Mouse (Mus musculus) forebrain, embryonic 10.5 days (tissue): Measurements from ENCODE around the gene Hba-a1. TPM values are rescaled to one million over a fixed set of nuclear protein-coding genes. Genes with fewer than 3 reads are reported as not detected.
"Not testable (repeated sequence)": the region's sequence is repeated elsewhere in the genome, so short reads cannot be mapped to it uniquely, and the experiment has no call there.

ENCODE experiments used
- DNase-seq: peaks from one replicate; pipeline ENCODE4 v3.0.0-alpha.2; 2017; ENCODE audit warnings: low spot score; ENCODE audit errors: extremely low spot score
- H3K27ac ChIP-seq: fragments of 300-500 bp; sonication (generic); 2 replicates; pipeline ENCODE4 v1.5.1; 2016; ENCODE audit warnings: mild to moderate bottlenecking
- H3K27me3 ChIP-seq: fragments of 300-500 bp; sonication (generic); 2 replicates; pipeline ENCODE4 v1.6.1; 2016; ENCODE audit warnings: mild to moderate bottlenecking; ENCODE audit not compliant: poor library complexity, severe bottlenecking
- H3K36me3 ChIP-seq: fragments of 300-500 bp; sonication (generic); replicated peaks from 2 replicates; pipeline ENCODE4 v1.6.1; 2016; ENCODE audit warnings: mild to moderate bottlenecking, moderate library complexity
- H3K4me1 ChIP-seq: fragments of 300-500 bp; sonication (generic); 2 replicates; pipeline ENCODE4 v1.6.1; 2016
- H3K4me3 ChIP-seq: fragments of 300-500 bp; sonication (generic); 2 replicates; pipeline ENCODE4 v1.5.1; 2016; ENCODE audit warnings: mild to moderate bottlenecking, moderate library complexity
- H3K9me3 ChIP-seq: fragments of 300-500 bp; sonication (generic); 2 replicates; pipeline ENCODE4 v1.6.1; 2016; ENCODE audit warnings: mild to moderate bottlenecking, moderate library complexity
- whole genome bisulfite sequencing: fragments of 180-500 bp; shearing (Covaris S2); methylation state at CpG from one replicate; pipeline ENCODE4 v1.1.7; 2016; 5-methylcytosine and 5-hydroxymethylcytosine counted together
- polyA plus RNA-seq: library from polyadenylated mRNA; unstranded; fragments of >200 nt; fragmentation: Nextera tagmentation; extraction: Ambion mirVana; gene quantifications from 2 replicates; pipeline ENCODE4 v1.2.1, GENCODE M21; 2016

Gene Hba-a1
- polyA plus RNA-seq, 1 experiment from 2014 or later: 3,072 TPM

- not testable (repeated sequence) for H3K36me3 ChIP-seq, H3K9me3 ChIP-seq, H3K4me1 ChIP-seq, H3K4me3 ChIP-seq, H3K27ac ChIP-seq, DNase-seq
- H3K27me3 ChIP-seq: peaks cover 22% of the 10 kb centered on the region
Measured at GRCm38 (mm10) chr11:32285887-32286286, 2.6 kb downstream of the Hba-a1 start.

GRCm38 (mm10) chr11:32286695-32287492 is 3.6 kb downstream of the Hba-a1 start, which contains the start of gene Hbq1b:
TSS of gene Hbq1b (plus strand) at chr11:32286965.
- WGBS: 22% methylated on average over 31 of the region's 33 CpGs
- H3K27me3 ChIP-seq: peaks cover 18% of the 10 kb centered on the region
- peak; percentile 64 for DNase-seq
- H3K36me3 ChIP-seq, H3K9me3 ChIP-seq, H3K4me1 ChIP-seq: not testable (repeated sequence)
- H3K4me3 ChIP-seq: peak within 1 kb of the TSS; percentile 43
- H3K27ac ChIP-seq: 0 out of 2 replicates have a peak within 1 kb of the TSS, but pooled peaks have one; percentile 22

GRCm38 (mm10) chr11:32287493-32287825 is 4.1 kb downstream of the Hba-a1 start:
- no peaks in the 10 kb centered on the region for H3K4me1 ChIP-seq
- peaks cover 17% of the 10 kb centered on the region for H3K27me3 ChIP-seq
- 72% methylated on average over 9 of the region's 9 CpGs for WGBS
- no peaks in the 10 kb centered on the region for H3K36me3 ChIP-seq
- no peak for DNase-seq
- no peak overlapping the region; the same call in 1 of the 2 replicates for H3K4me3 ChIP-seq
- 0 out of 2 replicates have a peak overlapping the region, but pooled peaks have one; percentile 22 for H3K27ac ChIP-seq
- H3K9me3 ChIP-seq: no peaks in the 10 kb centered on the region

- WGBS: 81% methylated on average over 4 of the region's 4 CpGs
- not testable (repeated sequence) for H3K27ac ChIP-seq, H3K36me3 ChIP-seq, H3K4me3 ChIP-seq, H3K27me3 ChIP-seq, H3K4me1 ChIP-seq, H3K9me3 ChIP-seq, DNase-seq
Measured at GRCm38 (mm10) chr11:32292819-32293218, 9.5 kb downstream of the Hba-a1 start.

- H3K4me1 ChIP-seq, H3K36me3 ChIP-seq, H3K27ac ChIP-seq, DNase-seq, H3K27me3 ChIP-seq, H3K9me3 ChIP-seq, H3K4me3 ChIP-seq: not testable (repeated sequence)
- WGBS: 68% methylated on average over 3 of the region's 3 CpGs
Measured at GRCm38 (mm10) chr11:32293479-32293878, 10.2 kb downstream of the Hba-a1 start.

- H3K36me3 ChIP-seq, H3K27ac ChIP-seq, H3K9me3 ChIP-seq, DNase-seq, H3K4me1 ChIP-seq, H3K4me3 ChIP-seq: not testable (repeated sequence)
- WGBS: no CpG with 5 or more reads among the region's 4 CpGs
- peaks cover 12% of the 10 kb centered on the region for H3K27me3 ChIP-seq
Measured at GRCm38 (mm10) chr11:32296203-32296602, 12.9 kb downstream of the Hba-a1 start, which contains the start of gene Hba-a2. TSS of gene Hba-a2 (plus strand) at chr11:32296489.

- 51% methylated on average over 2 of the region's 2 CpGs for WGBS
- DNase-seq, H3K27ac ChIP-seq, H3K36me3 ChIP-seq, H3K4me3 ChIP-seq, H3K9me3 ChIP-seq, H3K4me1 ChIP-seq: not testable (repeated sequence)
- peaks cover 24% of the 10 kb centered on the region for H3K27me3 ChIP-seq
Measured at GRCm38 (mm10) chr11:32297417-32297816, 14.1 kb downstream of the Hba-a1 start.

- peaks cover 26% of the 10 kb centered on the region for H3K27me3 ChIP-seq
- no peaks in the 10 kb centered on the region for H3K36me3 ChIP-seq
- no peak overlapping the region for H3K4me3 ChIP-seq
- WGBS: 83% methylated on average over 1 of the region's 1 CpGs
- H3K4me1 ChIP-seq: 0 out of 2 replicates have a peak, but pooled peaks cover 3% of the 10 kb centered on the region
- DNase-seq: no peak
- H3K9me3 ChIP-seq: no peaks in the 10 kb centered on the region
- H3K27ac ChIP-seq: no peak overlapping the region
Measured at GRCm38 (mm10) chr11:32297866-32298531, 14.7 kb downstream of the Hba-a1 start.

GRCm38 (mm10) chr11:32298532-32298918 is 15.2 kb downstream of the Hba-a1 start:
- Histone ChIP-seq H3K4me3 (no peak overlapping the region), H3K9me3 (no peaks in the 10 kb centered on the region), H3K27me3 (peaks cover 26% of the 10 kb centered on the region), H3K4me1 (0 out of 2 replicates have a peak, but pooled peaks cover 3% of the 10 kb centered on the region), H3K27ac (no peak overlapping the region), H3K36me3 (no peaks in the 10 kb centered on the region)
- WGBS: 98% methylated on average over 2 of the region's 2 CpGs
- DNase-seq: no peak

GRCm38 (mm10) chr11:32299865-32300264 is 16.6 kb downstream of the Hba-a1 start, which contains the start of gene Hbq1a:
TSS of gene Hbq1a (plus strand) at chr11:32300069.
- WGBS: 7% methylated on average over 16 of the region's 16 CpGs
- DNase-seq: peak; percentile 62
- peak within 1 kb of the TSS; percentile 36 for H3K4me3 ChIP-seq
- peaks cover 26% of the 10 kb centered on the region for H3K27me3 ChIP-seq
- not testable (repeated sequence) for H3K9me3 ChIP-seq, H3K27ac ChIP-seq, H3K4me1 ChIP-seq, H3K36me3 ChIP-seq

- WGBS: 64% methylated on average over 16 of the region's 17 CpGs
- no peak overlapping the region for H3K27ac ChIP-seq
- peaks cover 26% of the 10 kb centered on the region for H3K27me3 ChIP-seq
- H3K36me3 ChIP-seq: no peaks in the 10 kb centered on the region
- peak overlapping the region; percentile 36 for H3K4me3 ChIP-seq
- H3K9me3 ChIP-seq: no peaks in the 10 kb centered on the region
- no peak for DNase-seq
- H3K4me1 ChIP-seq: 0 out of 2 replicates have a peak, but pooled peaks cover 3% of the 10 kb centered on the region
Measured at GRCm38 (mm10) chr11:32300279-32301267, 17.3 kb downstream of the Hba-a1 start.

- Histone ChIP-seq H3K27ac (no peak overlapping the region), H3K27me3 (peaks cover 26% of the 10 kb centered on the region), H3K9me3 (no peaks in the 10 kb centered on the region), H3K36me3 (no peaks in the 10 kb centered on the region), H3K4me3 (no peak overlapping the region), H3K4me1 (0 out of 2 replicates have a peak, but pooled peaks cover 3% of the 10 kb centered on the region)
- WGBS: 82% methylated on average over 1 of the region's 1 CpGs
- no peak for DNase-seq
Measured at GRCm38 (mm10) chr11:32301506-32301905, 18.2 kb downstream of the Hba-a1 start.
